Mouse (Mus musculus) kidney, adult 2 months (tissue): Measurements from ENCODE around the gene Hpn.
A peak's percentile ranks its signal among the peaks of the same experiment; 100 is the strongest.

Experiments
- CTCF ChIP-seq: fragments of 200-500 bp; conservative IDR thresholded peaks from 2 replicates; pipeline ENCODE4 v1.5.1; 2011; ENCODE audit warnings: low read depth, mild to moderate bottlenecking, control low read depth, low read length, moderate library complexity, mixed read lengths; ENCODE audit not compliant: insufficient read depth, insufficient read length
- POLR2A ChIP-seq: fragments of 200-500 bp; IDR thresholded peaks from one replicate; pipeline ENCODE4 v1.6.1; 2011; ENCODE audit warnings: low read depth, low read length, control low read depth

DNA sequence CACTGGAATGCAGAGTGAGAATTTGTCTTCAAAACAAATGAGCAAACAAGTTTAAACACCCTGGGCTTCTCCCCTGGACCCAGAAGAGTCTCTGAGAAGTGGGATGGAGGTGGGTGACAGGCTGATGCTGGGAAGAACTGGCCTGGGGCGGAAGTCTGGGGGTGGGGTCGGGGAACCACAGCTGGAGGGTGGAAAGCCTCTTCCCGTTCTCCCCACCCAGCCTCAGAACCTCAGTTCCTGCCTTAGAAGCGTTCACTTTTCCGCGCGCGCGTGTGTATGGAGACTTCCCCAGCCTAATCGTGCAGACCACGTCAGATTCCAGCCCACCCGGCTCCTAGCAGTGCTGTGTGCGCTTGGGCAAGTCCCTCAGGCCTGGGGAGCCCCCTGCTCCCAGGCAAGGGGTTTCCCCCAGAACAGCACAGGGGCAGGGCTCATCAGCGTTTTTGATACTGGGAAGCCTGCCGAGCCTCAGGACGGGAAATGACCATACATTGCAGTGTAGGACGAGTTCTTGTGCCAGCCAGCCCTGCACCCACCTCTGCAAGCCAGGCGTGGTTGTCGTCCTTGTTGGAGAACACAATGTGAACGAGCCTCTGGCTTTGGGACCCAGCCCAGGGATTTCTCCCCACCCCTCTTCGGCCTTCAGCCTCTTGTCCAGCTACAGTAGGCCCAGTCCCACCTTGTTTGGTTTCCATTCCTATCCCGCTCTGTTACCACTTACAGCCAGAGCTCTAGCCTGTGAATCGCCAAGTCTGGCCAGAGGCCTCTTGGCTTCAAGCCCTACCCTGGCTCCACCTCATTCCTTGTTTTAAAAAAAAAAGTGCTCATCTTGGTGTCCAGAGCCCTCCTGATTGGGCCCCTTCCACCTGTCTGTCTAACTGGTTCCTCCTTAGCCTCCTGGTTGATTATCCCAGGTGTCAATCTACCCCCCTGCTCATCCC is 36.5 kb upstream of the Hpn start:
- TF ChIP-seq CTCF (no peak), POLR2A (peak; percentile 17)
